24 mouse cellular contexts compared by ENCODE assay signal in the genomic region with DNA sequence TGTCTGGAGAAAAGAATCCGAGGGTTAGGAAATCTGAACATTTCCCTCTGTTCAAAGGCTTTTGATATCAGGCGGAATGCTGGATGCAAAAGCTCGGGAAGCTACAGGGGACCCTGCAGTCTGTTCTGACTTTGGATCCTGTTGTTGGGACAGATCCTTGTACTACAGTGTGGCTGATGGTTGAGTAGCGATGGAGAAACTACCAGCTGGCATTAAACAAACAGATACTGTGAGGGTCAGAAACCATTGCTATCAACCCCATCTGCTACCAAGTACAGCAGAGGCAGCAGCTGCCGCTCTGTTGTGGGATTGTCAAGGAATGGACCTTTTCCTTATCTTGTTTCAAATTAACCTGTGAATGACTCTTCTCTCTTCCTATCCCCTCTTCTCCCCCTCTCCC. TPM values are rescaled to one million over a fixed set of nuclear protein-coding genes. Genes with fewer than 3 reads are reported as not detected.
DNase-seq lines count a peak whose midpoint lies in the region; ATAC-seq and TF ChIP-seq lines count a peak whose summit lies in the region.
"Had no signal": no experiment of that assay in that cellular context is flagged by ENCODE, and none has a peak within 500 bp of the region (broad histone marks: within the 10 kb centered on the region; RNA-seq: fewer than 3 reads in every experiment).

No protein-coding gene starts in this region.

- no peak overlapping the region for H3K4me2 ChIP-seq in hindbrain, postnatal 0 days (ENCODE audit: low read depth, low read length)
- no peak overlapping the region for H3K4me2 ChIP-seq in hindbrain, embryonic 11.5 days (replicated peaks; ENCODE audit: low read depth, low read length)
- H3K4me2 ChIP-seq: heart, embryonic 12.5 days; hindbrain, embryonic 12.5 days; intestine, embryonic 15.5 days had no signal

- H3K9ac ChIP-seq in hindbrain, postnatal 0 days (replicated peaks; ENCODE audit: low read length) = no peak overlapping the region
- no peak overlapping the region for H3K9ac ChIP-seq in hindbrain, embryonic 11.5 days (ENCODE audit: low read depth, low read length)
- H3K9ac ChIP-seq: forebrain, postnatal 0 days; heart, embryonic 12.5 days; hindbrain, embryonic 12.5 days; intestine, embryonic 15.5 days had no signal

- DNase-seq in cerebellum, adult 18-20 months = peak; percentile 30 to 35
- DNase-seq in cerebellum, adult 8-10 months = no peak
- peak; percentile 36 for DNase-seq in hindbrain, postnatal 0 days (ENCODE audit: low spot score)
- DNase-seq in hindbrain, embryonic 11.5 days (ENCODE audit: low spot score) = no peak
- DNase-seq in brain, embryonic 14.5 days (ENCODE audit: low read depth) = peak; percentile 46
- DNase-seq in cerebellum, postnatal 10 days = peak; percentile 52 to 61
- DNase-seq in adrenal gland, adult 18-20 months (ENCODE audit: low spot score in 2 of 2) = no peak
- DNase-seq: adrenal gland, adult 2 months; adrenal gland, postnatal 36 days; forebrain, postnatal 0 days; gastrocnemius, postnatal 14 days; heart, adult 2 months; kidney, adult 18-20 months had no signal

- no peak for TF ChIP-seq CTCF in hindbrain, postnatal 0 days (IDR thresholded peaks at IDR 0.05; ENCODE audit: low read depth)
- no peak for TF ChIP-seq CTCF in brain, embryonic 14.5 days (IDR thresholded peaks at IDR 0.05; ENCODE audit: borderline replicate concordance, extremely low read depth, insufficient read depth, insufficient read length)

- H3K27me3 ChIP-seq in hindbrain, postnatal 0 days (ENCODE audit: insufficient read depth, low read length) = no peaks in the 10 kb centered on the region
- no peaks in the 10 kb centered on the region for H3K27me3 ChIP-seq in hindbrain, embryonic 11.5 days (ENCODE audit: control insufficient read depth, insufficient read depth, low read length)
- H3K27me3 ChIP-seq: CH12.LX; heart, embryonic 12.5 days; hindbrain, embryonic 12.5 days; intestine, embryonic 15.5 days; Patski had no signal

- H3K4me3 ChIP-seq in hindbrain, postnatal 0 days (ENCODE audit: low read length) = no peak overlapping the region
- H3K4me3 ChIP-seq in hindbrain, embryonic 11.5 days (ENCODE audit: low read depth, low read length) = no peak overlapping the region
- H3K4me3 ChIP-seq: embryonic facial prominence, embryonic 10.5 days; heart, adult 2 months; heart, embryonic 12.5 days; hindbrain, embryonic 12.5 days; intestine, embryonic 15.5 days had no signal

- no peak for TF ChIP-seq POLR2A in brain, embryonic 14.5 days (IDR thresholded peaks at IDR 0.05; ENCODE audit: borderline replicate concordance, extremely low read depth, insufficient read depth, insufficient read length, poor library complexity, severe bottlenecking)

- no peaks in the 10 kb centered on the region for H3K4me1 ChIP-seq in hindbrain, postnatal 0 days (ENCODE audit: insufficient read depth, low read length)
- H3K4me1 ChIP-seq in hindbrain, embryonic 11.5 days (replicated peaks; ENCODE audit: control insufficient read depth, insufficient read depth, low read length) = no peaks in the 10 kb centered on the region
- H3K4me1 ChIP-seq: embryonic facial prominence, embryonic 10.5 days; heart, embryonic 12.5 days; hindbrain, embryonic 12.5 days; intestine, embryonic 15.5 days had no signal

- peak; percentile 73 for ATAC-seq in hindbrain, postnatal 0 days
- no peak for ATAC-seq in hindbrain, embryonic 11.5 days (ENCODE audit: low FRiP score)
- ATAC-seq: activated CD4-positive, CD25-positive, alpha-beta regulatory T cell, adult 4 months; forebrain, postnatal 0 days; intestine, embryonic 15.5 days; Patski had no signal

- 64% methylated on average over 5 of the region's 5 CpGs for WGBS in hindbrain, postnatal 0 days
- 78% methylated on average over 5 of the region's 5 CpGs for WGBS in hindbrain, embryonic 11.5 days

- no peaks in the 10 kb centered on the region for H3K36me3 ChIP-seq in hindbrain, postnatal 0 days (ENCODE audit: insufficient read depth, low read length)
- H3K36me3 ChIP-seq in hindbrain, embryonic 11.5 days (ENCODE audit: control insufficient read depth, insufficient read depth, low read length) = no peaks in the 10 kb centered on the region
- H3K36me3 ChIP-seq: embryonic facial prominence, embryonic 10.5 days; heart, embryonic 12.5 days; hindbrain, embryonic 12.5 days; intestine, embryonic 15.5 days had no signal

- no peak overlapping the region for H3K27ac ChIP-seq in hindbrain, postnatal 0 days
- H3K27ac ChIP-seq in hindbrain, embryonic 11.5 days (ENCODE audit: low read depth, low read length) = no peak overlapping the region
- H3K27ac ChIP-seq: embryonic facial prominence, embryonic 10.5 days; heart, adult 2 months; hindbrain, embryonic 12.5 days; intestine, embryonic 15.5 days had no signal

- no peaks in the 10 kb centered on the region for H3K9me3 ChIP-seq in hindbrain, postnatal 0 days (ENCODE audit: low read length)
- no peaks in the 10 kb centered on the region for H3K9me3 ChIP-seq in hindbrain, embryonic 11.5 days (ENCODE audit: control insufficient read depth, low read length)
- H3K9me3 ChIP-seq: embryonic facial prominence, embryonic 10.5 days; heart, embryonic 12.5 days; hindbrain, embryonic 12.5 days; intestine, embryonic 15.5 days had no signal

RNA-seq across cellular contexts. Expression of gene Gm10118, which starts 6.7 kb away (rescaled TPM):
- total RNA-seq in hindbrain, postnatal 0 days (2014; rRNA removed) = 2.6 and 3.3 TPM in 2 replicates
- 0.71 and 0.78 TPM in 2 replicates for polyA plus RNA-seq in hindbrain, postnatal 0 days (2015; fragmentation: Nextera tagmentation; extraction: Ambion mirVana)
- polyA plus RNA-seq in hindbrain, embryonic 11.5 days (2014; fragmentation: Nextera tagmentation; extraction: Ambion mirVana) = 0.31 and 0.63 TPM in 2 replicates
- 0.39 and 1.4 TPM in 2 replicates for polyA plus RNA-seq in brain, embryonic 14.5 days (2012; rRNA removed)
- total RNA-seq in adrenal gland, adult 18-20 months (2021) = not detected
- total RNA-seq: adrenal gland, adult 2 months; adrenal gland, postnatal 36 days; CH12.LX; gastrocnemius, adult 18-20 months; gastrocnemius, postnatal 14 days; heart, adult 2 months; heart, postnatal 25 days had no signal
- polyA plus RNA-seq: activated CD4-positive, CD25-positive, alpha-beta regulatory T cell, adult 4 months; adrenal gland, adult 2 months; embryonic facial prominence, embryonic 10.5 days; gonadal fat pad, adult 2 months; heart, adult 2 months; kidney, embryonic 14.5 days; Patski had no signal

Comparison
In these comparisons a context has a peak if more than half of its experiments do, and no peak if none do; other contexts are left out.
1. DNase-seq: peak in cerebellum, adult 18-20 months (2 of 2), hindbrain, postnatal 0 days (single experiment), brain, embryonic 14.5 days (single experiment) and cerebellum, postnatal 10 days (2 of 2); none in cerebellum, adult 8-10 months (single experiment), hindbrain, embryonic 11.5 days (single experiment) and adrenal gland, adult 18-20 months (0 of 2).